Mouse (Mus musculus): ENCODE results near the gene Otop2. TPM values are rescaled to one million over a fixed set of nuclear protein-coding genes. Genes with fewer than 3 reads are reported as not detected.

The Otop2 gene
- total and polyA plus RNA-seq, 3 experiments = not detected

GRCm38 (mm10) chr11:115290919-115291318 lies 16.0 kb upstream of the Otop2 start:
- H3K79me2 ChIP-seq (ENCODE audit: control insufficient read depth, insufficient read depth, low read length, poor library complexity) = no peaks in the 10 kb centered on the region
- TF ChIP-seq SMC3 (IDR thresholded peaks at IDR 0.05; ENCODE audit: low read depth, low read length) (no peak), MEF2A (IDR thresholded peaks at IDR 0.05; ENCODE audit: extremely low read depth, insufficient replicate concordance, low read depth, low read length, poor library complexity, severe bottlenecking) (no peak), ETS1 (IDR thresholded peaks at IDR 0.05; ENCODE audit: low read depth, low read length) (no peak), MAZ (IDR thresholded peaks at IDR 0.05; ENCODE audit: low read depth, low read length) (no peak), JUND (IDR thresholded peaks at IDR 0.05; ENCODE audit: low read depth, low read length) (no peak), TCF12 (IDR thresholded peaks at IDR 0.05; ENCODE audit: low read depth, low read length) (no peak), UBTF (IDR thresholded peaks at IDR 0.05; ENCODE audit: borderline replicate concordance, insufficient read depth, low read depth, low read length) (no peak), USF1 (IDR thresholded peaks at IDR 0.05; ENCODE audit: low read depth, low read length) (no peak), MAFK (IDR thresholded peaks at IDR 0.05; ENCODE audit: borderline replicate concordance, low read depth, low read length) (no peak), CTCF (IDR thresholded peaks at IDR 0.05 in 2 of 3, conservative IDR thresholded peaks at IDR 0.05 in 1 of 3; ENCODE audit: control insufficient read depth in 1 of 3, insufficient read depth in 1 of 3, low read depth in 2 of 3, low read length in 3 of 3, poor library complexity in 1 of 3, severe bottlenecking in 1 of 3) (no peak), ZMIZ1 (IDR thresholded peaks at IDR 0.05; ENCODE audit: low read depth, low read length) (no peak), ZC3H11A (IDR thresholded peaks at IDR 0.05; ENCODE audit: low read depth, low read length) (no peak), NRF1 (IDR thresholded peaks at IDR 0.05; ENCODE audit: insufficient read depth, low read depth, low read length, poor library complexity, severe bottlenecking) (no peak), POLR2AphosphoS2 (IDR thresholded peaks at IDR 0.05; ENCODE audit: low read length) (no peak)
- H3K9ac ChIP-seq (ENCODE audit: control insufficient read depth, low read depth, low read length, poor library complexity, severe bottlenecking) = no peak overlapping the region
- no peaks in the 10 kb centered on the region for H3K4me1 ChIP-seq (ENCODE audit: control insufficient read depth in 1 of 2, insufficient read depth in 2 of 2, low read length in 2 of 2)
- no peak for DNase-seq (ENCODE audit: low read depth, low spot score)
- H3K36me3 ChIP-seq (ENCODE audit: control insufficient read depth in 1 of 2, insufficient read depth in 2 of 2, low read length in 2 of 2) = no peaks in the 10 kb centered on the region
- no peaks in the 10 kb centered on the region for H3K9me3 ChIP-seq (replicated peaks; ENCODE audit: insufficient read depth, low read length)
- no peak overlapping the region for H3K27ac ChIP-seq (ENCODE audit: control insufficient read depth, low read depth, low read length)
- no peaks in the 10 kb centered on the region for H3K27me3 ChIP-seq (ENCODE audit: control insufficient read depth in 1 of 2, insufficient read depth in 2 of 2, low read length in 2 of 2)
- no peak overlapping the region for H3K4me3 ChIP-seq (ENCODE audit: control insufficient read depth in 1 of 2, insufficient read depth in 1 of 2, low read depth in 2 of 2, low read length in 2 of 2)

DNA sequence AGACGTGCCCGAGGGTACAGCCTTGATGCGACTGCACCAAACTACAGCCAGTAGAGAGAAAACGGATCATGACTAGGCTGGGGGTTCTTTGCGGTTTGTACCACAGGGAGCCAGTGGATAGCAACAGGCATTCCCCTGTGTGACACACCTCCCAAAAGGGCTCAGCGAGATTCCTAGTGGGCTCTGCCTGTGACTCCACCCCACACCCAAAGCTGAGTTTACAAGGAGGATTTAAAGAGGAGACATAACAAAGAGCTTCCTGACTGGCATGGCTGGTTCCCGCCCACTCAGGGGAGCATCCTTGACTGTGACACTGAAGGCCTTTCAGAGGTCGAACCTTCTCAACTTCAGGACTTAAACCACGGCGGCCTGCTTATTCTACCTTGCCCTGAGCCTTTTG lies 15.5 kb upstream of the Otop2 start:
- H3K9ac ChIP-seq (ENCODE audit: control insufficient read depth, low read depth, low read length, poor library complexity, severe bottlenecking) = no peak overlapping the region
- no peak overlapping the region for H3K4me3 ChIP-seq (ENCODE audit: control insufficient read depth in 1 of 2, insufficient read depth in 1 of 2, low read depth in 2 of 2, low read length in 2 of 2)
- H3K36me3 ChIP-seq (ENCODE audit: control insufficient read depth in 1 of 2, insufficient read depth in 2 of 2, low read length in 2 of 2) = no peaks in the 10 kb centered on the region
- TF ChIP-seq MAX (IDR thresholded peaks at IDR 0.05; ENCODE audit: low read length) (no peak), ZMIZ1 (IDR thresholded peaks at IDR 0.05; ENCODE audit: low read depth, low read length) (no peak), ZKSCAN1 (IDR thresholded peaks at IDR 0.05; ENCODE audit: low read depth, low read length) (no peak), GABPA (IDR thresholded peaks at IDR 0.05; ENCODE audit: low read depth, low read length) (no peak), ZC3H11A (IDR thresholded peaks at IDR 0.05; ENCODE audit: low read depth, low read length) (no peak), TCF12 (IDR thresholded peaks at IDR 0.05; ENCODE audit: low read depth, low read length) (no peak), KAT2A (conservative IDR thresholded peaks at IDR 0.05; ENCODE audit: low read depth, low read length) (no peak), USF1 (IDR thresholded peaks at IDR 0.05; ENCODE audit: low read depth, low read length) (no peak), MXI1 (IDR thresholded peaks at IDR 0.05; ENCODE audit: low read depth, low read length) (no peak), EP300 (IDR thresholded peaks at IDR 0.05; ENCODE audit: low read depth in 1 of 2, low read length in 2 of 2) (no peak), CHD2 (IDR thresholded peaks at IDR 0.05; ENCODE audit: low read length) (no peak), MYB (IDR thresholded peaks at IDR 0.05; ENCODE audit: low read depth, low read length) (no peak)
- no peak for DNase-seq (ENCODE audit: low read depth, low spot score)
- H3K9me3 ChIP-seq (replicated peaks; ENCODE audit: insufficient read depth, low read length) = no peaks in the 10 kb centered on the region
- H3K79me2 ChIP-seq (ENCODE audit: control insufficient read depth, insufficient read depth, low read length, poor library complexity) = no peaks in the 10 kb centered on the region
- no peaks in the 10 kb centered on the region for H3K27me3 ChIP-seq (ENCODE audit: control insufficient read depth in 1 of 2, insufficient read depth in 2 of 2, low read length in 2 of 2)
- H3K27ac ChIP-seq (ENCODE audit: control insufficient read depth, low read depth, low read length) = no peak overlapping the region
- H3K4me1 ChIP-seq (ENCODE audit: control insufficient read depth in 1 of 2, insufficient read depth in 2 of 2, low read length in 2 of 2) = no peaks in the 10 kb centered on the region
